Mouse (Mus musculus) Muller cell, postnatal 12 days (primary cell): ENCODE data around the gene Amot.

Source experiments
- DNase-seq: peaks from one replicate; pipeline ENCODE4 v3.0.0-alpha.2; 2015; ENCODE audit errors: inconsistent ontology term

Amot gene

GRCm38 (mm10) chrX:145504717-145505415 lies at the start of gene Amot:
Amot (minus strand) TSS chrX:145505181.
- peak; percentile 91 for DNase-seq

GRCm38 (mm10) chrX:145545060-145545459 lies 40.1 kb upstream of the Amot start:
- peak; percentile 55 for DNase-seq

GRCm38 (mm10) chrX:145543602-145544490 lies 38.9 kb upstream of the Amot start:
- DNase-seq: no peak

GRCm38 (mm10) chrX:145541050-145541449 lies 36.1 kb upstream of the Amot start:
- no peak for DNase-seq

GRCm38 (mm10) chrX:145540321-145540720 lies 35.3 kb upstream of the Amot start:
- no peak for DNase-seq

- no peak for DNase-seq
Observed at GRCm38 (mm10) chrX:145529602-145530001, 24.6 kb upstream of the Amot start.

GRCm38 (mm10) chrX:145516322-145517066 lies 11.5 kb upstream of the Amot start:
- DNase-seq: no peak

GRCm38 (mm10) chrX:145515498-145516158 lies 10.6 kb upstream of the Amot start:
- DNase-seq: no peak

- DNase-seq: no peak
Observed at GRCm38 (mm10) chrX:145510675-145511074, 5.7 kb upstream of the Amot start.

GRCm38 (mm10) chrX:145505457-145506201 lies 648 bp upstream of the Amot start:
- DNase-seq: peak; percentile 84

- no peak for DNase-seq
Observed at GRCm38 (mm10) chrX:145501666-145502355, 3.2 kb downstream of the Amot start.

- no peak for DNase-seq
Observed at GRCm38 (mm10) chrX:145499101-145499500, 5.9 kb downstream of the Amot start.

- peak; percentile 69 for DNase-seq
Observed at GRCm38 (mm10) chrX:145498691-145499090, 6.3 kb downstream of the Amot start.

- no peak for DNase-seq
Observed at GRCm38 (mm10) chrX:145497486-145497885, 7.5 kb downstream of the Amot start.

- DNase-seq: no peak
Observed at GRCm38 (mm10) chrX:145495381-145495780, 9.6 kb downstream of the Amot start.

- DNase-seq: peak; percentile 50
Observed at GRCm38 (mm10) chrX:145490821-145491220, 14.2 kb downstream of the Amot start.

- DNase-seq: no peak
Observed at GRCm38 (mm10) chrX:145490417-145490816, 14.6 kb downstream of the Amot start.

- no peak for DNase-seq
Observed at GRCm38 (mm10) chrX:145489950-145490349, 15.0 kb downstream of the Amot start.

GRCm38 (mm10) chrX:145485495-145485894 lies 19.5 kb downstream of the Amot start:
- DNase-seq: no peak

- DNase-seq: peak; percentile 51
Observed at GRCm38 (mm10) chrX:145483486-145484055, 21.4 kb downstream of the Amot start.
